Mouse (Mus musculus) stomach, embryonic 14.5 days (tissue): ENCODE results near the gene Gm28048. TPM values are rescaled to one million over a fixed set of nuclear protein-coding genes. Genes with fewer than 3 reads are reported as not detected.

Experiments
- ATAC-seq: fragments of 200-750 bp; cut with Nextera tagmentation; 2 replicates; pipeline ENCODE4 v1.8.0; 2017; ENCODE audit warnings: low read depth, moderate TSS enrichment; ENCODE audit not compliant: insufficient number of reproducible peaks, insufficient read depth, low FRiP score
- H3K27ac ChIP-seq: fragments of 300-500 bp; sonication (generic); 2 replicates; pipeline ENCODE4 v1.5.1; 2014; ENCODE audit warnings: mild to moderate bottlenecking, low read length, moderate library complexity, mixed read lengths
- H3K27me3 ChIP-seq: fragments of 300-500 bp; sonication (generic); 2 replicates; pipeline ENCODE4 v1.6.1; 2014; ENCODE audit warnings: low read length, control low read depth, mixed read lengths; ENCODE audit not compliant: control insufficient read depth, insufficient read depth
- H3K36me3 ChIP-seq: fragments of 300-500 bp; sonication (generic); 2 replicates; pipeline ENCODE4 v1.6.1; 2014; ENCODE audit warnings: mild to moderate bottlenecking, control low read depth, low read length, moderate library complexity, mixed read lengths; ENCODE audit not compliant: control insufficient read depth, insufficient read depth
- H3K4me1 ChIP-seq: fragments of 300-500 bp; sonication (generic); 2 replicates; pipeline ENCODE4 v1.6.1; 2014; ENCODE audit warnings: low read length, control low read depth, mixed read lengths; ENCODE audit not compliant: control insufficient read depth, insufficient read depth
- H3K4me2 ChIP-seq: fragments of 300-500 bp; sonication (generic); replicated peaks from 2 replicates; pipeline ENCODE4 v1.6.1; 2014; ENCODE audit warnings: low read depth, low read length, control low read depth
- H3K4me3 ChIP-seq: fragments of 300-500 bp; sonication (generic); 2 replicates; pipeline ENCODE4 v1.5.1; 2014; ENCODE audit warnings: low read depth, low read length, control low read depth
- H3K9ac ChIP-seq: fragments of 300-500 bp; sonication (generic); replicated peaks from 2 replicates; pipeline ENCODE4 v1.6.1; 2014; ENCODE audit warnings: low read depth, mild to moderate bottlenecking, control low read depth, low read length, moderate library complexity, mixed read lengths
- H3K9me3 ChIP-seq: fragments of 300-500 bp; sonication (generic); 2 replicates; pipeline ENCODE4 v1.6.1; 2016; ENCODE audit warnings: low read depth, low read length, control low read depth; ENCODE audit not compliant: control insufficient read depth
- WGBS: fragments of 180-500 bp; shearing (Covaris S2); extraction: QIAGEN DNeasy Blood & Tissue Kit; methylation state at CpG from one replicate; pipeline ENCODE4 v1.1.7; 2014; 5-methylcytosine and 5-hydroxymethylcytosine counted together
- polyA plus RNA-seq: library from polyadenylated mRNA; unstranded; fragments of >200 nt; fragmentation: Nextera tagmentation; extraction: Ambion mirVana; gene quantifications from 2 replicates; pipeline ENCODE4 v1.2.1, GENCODE M21; 2014

Gene Gm28048
- polyA plus RNA-seq, 1 experiment from 2014 or later: 9.2 TPM

GRCm38 (mm10) chr11:22931320-22931905 is 50.5 kb downstream of the Gm28048 start:
- WGBS: 90% methylated on average over 2 of the region's 2 CpGs

GRCm38 (mm10) chr11:22930129-22930528 is 51.8 kb downstream of the Gm28048 start:
- Histone ChIP-seq H3K4me1 (no peaks in the 10 kb centered on the region), H3K4me2 (no peak overlapping the region), H3K4me3 (no peak overlapping the region), H3K9ac (no peak overlapping the region), H3K27ac (no peak overlapping the region), H3K27me3 (no peaks in the 10 kb centered on the region), H3K9me3 (no peaks in the 10 kb centered on the region), H3K36me3 (no peaks in the 10 kb centered on the region)
- 62% methylated on average over 2 of the region's 2 CpGs for WGBS
- ATAC-seq: no peak

More at GRCm38 (mm10) chr11:22931320-22931905, 50.5 kb downstream of the Gm28048 start:
- Histone ChIP-seq H3K9me3 (no peaks in the 10 kb centered on the region), H3K4me3 (no peak overlapping the region), H3K27me3 (no peaks in the 10 kb centered on the region), H3K9ac (no peak overlapping the region), H3K4me1 (no peaks in the 10 kb centered on the region), H3K36me3 (no peaks in the 10 kb centered on the region), H3K4me2 (no peak overlapping the region), H3K27ac (no peak overlapping the region)
- no peak for ATAC-seq

DNA sequence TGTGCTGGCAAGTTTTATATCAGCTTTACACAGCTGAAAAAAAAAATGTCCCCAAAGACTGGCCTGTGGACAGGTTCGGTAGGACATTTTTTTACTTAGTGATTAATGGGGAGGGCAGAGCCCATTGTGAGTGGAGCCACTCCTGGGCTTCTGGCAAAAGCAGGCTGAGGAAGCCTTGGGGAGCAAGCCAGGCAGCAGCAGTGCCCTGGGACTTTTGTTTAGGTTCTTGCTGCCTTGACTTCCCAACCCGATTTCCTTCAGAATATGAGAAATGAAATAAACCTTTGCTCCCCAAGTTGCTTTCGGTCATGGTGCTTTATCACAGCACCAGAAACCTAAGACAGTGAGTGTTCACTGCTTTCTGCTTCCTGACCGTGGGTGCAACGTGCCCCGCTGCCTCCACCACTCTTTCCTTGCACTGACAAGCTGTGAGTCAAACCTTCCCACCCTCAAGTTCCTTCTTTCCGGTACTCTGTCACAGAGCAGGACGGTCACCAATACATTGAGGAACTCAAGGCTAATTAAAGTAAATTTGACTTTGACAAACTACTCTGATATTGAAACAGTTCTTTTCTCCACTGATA is 53.2 kb downstream of the Gm28048 start:
- Histone ChIP-seq H3K27ac (no peak overlapping the region), H3K4me3 (no peak overlapping the region), H3K4me2 (no peak overlapping the region), H3K27me3 (no peaks in the 10 kb centered on the region), H3K9ac (no peak overlapping the region), H3K4me1 (no peaks in the 10 kb centered on the region), H3K9me3 (no peaks in the 10 kb centered on the region), H3K36me3 (no peaks in the 10 kb centered on the region)
- 69% methylated on average over 8 of the region's 8 CpGs for WGBS
- no peak for ATAC-seq

- Histone ChIP-seq H3K27ac (no peak overlapping the region), H3K4me2 (no peak overlapping the region), H3K4me1 (no peaks in the 10 kb centered on the region), H3K36me3 (no peaks in the 10 kb centered on the region), H3K4me3 (no peak overlapping the region), H3K9ac (no peak overlapping the region), H3K9me3 (no peaks in the 10 kb centered on the region), H3K27me3 (no peaks in the 10 kb centered on the region)
- WGBS: 89% methylated on average over 2 of the region's 2 CpGs
- no peak for ATAC-seq
Observed at GRCm38 (mm10) chr11:22923606-22924005, 58.3 kb downstream of the Gm28048 start.

- H3K4me2 ChIP-seq: no peak overlapping the region
- H3K9ac ChIP-seq: no peak overlapping the region
- WGBS: 71% methylated on average over 2 of the region's 2 CpGs
- H3K27me3 ChIP-seq: no peaks in the 10 kb centered on the region
- H3K4me1 ChIP-seq: no peaks in the 10 kb centered on the region
- ATAC-seq: no peak
- no peak overlapping the region for H3K4me3 ChIP-seq
- H3K27ac ChIP-seq: no peak overlapping the region
- no peaks in the 10 kb centered on the region for H3K9me3 ChIP-seq
- H3K36me3 ChIP-seq: no peaks in the 10 kb centered on the region
Observed at GRCm38 (mm10) chr11:22922546-22922945, 59.3 kb downstream of the Gm28048 start.

GRCm38 (mm10) chr11:22919336-22919735 is 62.6 kb downstream of the Gm28048 start:
- no peak overlapping the region for H3K9ac ChIP-seq
- H3K27me3 ChIP-seq: no peaks in the 10 kb centered on the region
- H3K27ac ChIP-seq: no peak overlapping the region
- ATAC-seq: no peak
- H3K9me3 ChIP-seq: no peaks in the 10 kb centered on the region
- WGBS: 72% methylated on average over 2 of the region's 2 CpGs
- no peaks in the 10 kb centered on the region for H3K4me1 ChIP-seq
- no peak overlapping the region for H3K4me2 ChIP-seq
- no peaks in the 10 kb centered on the region for H3K36me3 ChIP-seq
- no peak overlapping the region for H3K4me3 ChIP-seq

DNA sequence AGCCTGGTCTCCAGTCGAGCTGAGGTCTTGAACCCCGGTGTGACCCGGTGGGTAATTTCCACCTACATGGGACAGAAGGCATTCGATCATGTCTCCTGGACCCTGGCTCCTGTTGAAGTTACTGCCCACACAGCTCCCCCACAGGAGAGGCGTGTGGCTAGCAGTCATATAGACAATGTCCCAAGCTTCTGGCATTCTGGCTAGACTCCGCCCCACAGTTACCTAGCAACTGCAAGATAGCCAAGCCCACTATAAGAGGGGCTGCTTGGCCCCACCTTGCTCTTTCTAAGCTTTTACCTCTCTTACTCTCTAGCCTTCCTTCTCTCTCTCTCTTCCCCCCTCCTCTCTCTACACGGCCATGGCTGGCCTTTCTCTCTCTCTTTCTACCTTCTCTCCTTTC is 64.1 kb downstream of the Gm28048 start:
- Histone ChIP-seq H3K27me3 (no peaks in the 10 kb centered on the region), H3K36me3 (no peaks in the 10 kb centered on the region), H3K27ac (no peak overlapping the region), H3K4me3 (no peak overlapping the region), H3K4me2 (no peak overlapping the region), H3K4me1 (no peaks in the 10 kb centered on the region), H3K9me3 (no peaks in the 10 kb centered on the region), H3K9ac (no peak overlapping the region)
- 91% methylated on average over 7 of the region's 7 CpGs for WGBS
- ATAC-seq: no peak

GRCm38 (mm10) chr11:22913744-22914143 is 68.1 kb downstream of the Gm28048 start:
- H3K9ac ChIP-seq: no peak overlapping the region
- no peaks in the 10 kb centered on the region for H3K36me3 ChIP-seq
- ATAC-seq: no peak
- H3K9me3 ChIP-seq: no peaks in the 10 kb centered on the region
- 82% methylated on average over 4 of the region's 4 CpGs for WGBS
- H3K4me1 ChIP-seq: no peaks in the 10 kb centered on the region
- H3K27me3 ChIP-seq: no peaks in the 10 kb centered on the region
- H3K27ac ChIP-seq: no peak overlapping the region
- no peak overlapping the region for H3K4me3 ChIP-seq
- H3K4me2 ChIP-seq: no peak overlapping the region

- no peak for ATAC-seq
- H3K27ac ChIP-seq: no peak overlapping the region
- H3K4me3 ChIP-seq: no peak overlapping the region
- no peak overlapping the region for H3K9ac ChIP-seq
- H3K4me2 ChIP-seq: no peak overlapping the region
- no peaks in the 10 kb centered on the region for H3K9me3 ChIP-seq
- no peaks in the 10 kb centered on the region for H3K27me3 ChIP-seq
- H3K4me1 ChIP-seq: no peaks in the 10 kb centered on the region
- WGBS: 90% methylated on average over 7 of the region's 7 CpGs
- H3K36me3 ChIP-seq: no peaks in the 10 kb centered on the region
Observed at GRCm38 (mm10) chr11:22911831-22912230, 70.1 kb downstream of the Gm28048 start.
